Mouse (Mus musculus) c-Kit-positive CD71-positive TER-119-positive erythroid progenitor cells, embryonic 14.5 days (primary cell): ENCODE results near the gene Lhfp.
"Not testable (repeated sequence)": the region's sequence is repeated elsewhere in the genome, so short reads cannot be mapped to it uniquely, and the experiment has no call there.

Experiments
- DNase-seq: peaks from one replicate; pipeline ENCODE4 v3.0.0-alpha.2; 2013; ENCODE audit warnings: low spot score

Gene Lhfp

DNA sequence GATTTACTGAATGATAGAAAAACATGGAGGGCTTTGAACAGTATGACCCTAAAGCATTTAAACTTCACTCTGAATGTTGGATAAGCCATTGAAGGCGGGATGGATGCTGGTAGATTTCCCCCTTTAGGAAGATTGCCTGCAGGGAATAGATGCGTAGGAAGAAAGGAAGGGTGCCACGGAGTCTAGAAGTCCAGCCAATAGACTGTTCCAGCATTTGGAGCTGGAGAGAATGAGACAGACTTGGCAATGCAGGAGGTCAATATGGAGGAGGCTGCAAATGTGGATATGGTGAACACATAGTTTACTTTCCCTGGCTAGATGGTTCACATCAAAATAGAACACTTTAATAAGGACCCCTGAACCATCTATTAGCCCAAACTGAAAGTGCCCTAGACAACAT lies 58.9 kb downstream of the Lhfp start:
- DNase-seq, result no peak

GRCm38 (mm10) chr3:53100803-53101202 lies 59.5 kb downstream of the Lhfp start:
- no peak for DNase-seq

- DNase-seq, result no peak
These were observed 60.4 kb downstream of the Lhfp start for GRCm38 (mm10) chr3:53101711-53102110.

GRCm38 (mm10) chr3:53102131-53102756 lies 60.9 kb downstream of the Lhfp start:
- DNase-seq, result no peak

DNA sequence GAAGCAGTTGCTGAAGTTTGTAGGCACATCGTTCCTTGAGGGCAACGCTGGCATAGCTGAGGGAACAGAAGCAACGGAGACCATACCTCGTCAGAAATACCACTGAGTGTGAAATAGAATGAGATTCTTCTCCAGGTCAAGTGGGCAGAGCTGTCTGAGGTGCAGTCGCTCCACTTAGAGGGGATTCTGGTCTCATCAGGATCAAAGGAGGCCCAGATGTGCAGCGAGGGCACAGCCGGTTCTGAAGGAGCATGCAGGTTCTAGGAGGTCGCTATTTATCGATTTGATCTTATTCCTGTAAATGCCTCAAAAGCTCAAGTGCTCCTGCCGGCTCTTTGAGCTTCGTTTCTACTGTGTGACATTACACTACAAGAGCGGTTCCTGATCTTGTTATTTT lies 61.4 kb downstream of the Lhfp start:
- DNase-seq, result no peak

GRCm38 (mm10) chr3:53108594-53109373 lies 67.5 kb downstream of the Lhfp start:
- DNase-seq, result no peak

DNA sequence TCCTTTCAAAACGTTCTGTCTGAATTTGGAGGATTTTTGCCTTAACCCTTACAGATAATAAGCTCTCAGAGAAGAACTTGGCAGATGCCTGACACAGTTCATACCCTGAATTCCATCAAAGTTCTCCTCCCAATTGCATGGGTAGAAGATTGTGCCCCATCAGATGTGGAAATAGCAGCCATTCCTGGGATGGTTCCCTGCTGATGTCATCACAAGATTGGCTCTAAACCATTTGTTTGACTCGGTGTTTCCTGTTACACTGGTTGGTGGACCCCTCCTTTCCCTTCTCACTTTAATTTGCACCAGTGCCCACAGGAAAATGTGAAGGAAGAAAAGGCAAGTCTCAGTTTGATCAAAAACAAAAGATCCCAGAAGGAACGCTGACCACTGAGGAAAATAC lies 68.6 kb downstream of the Lhfp start:
- no peak for DNase-seq

DNA sequence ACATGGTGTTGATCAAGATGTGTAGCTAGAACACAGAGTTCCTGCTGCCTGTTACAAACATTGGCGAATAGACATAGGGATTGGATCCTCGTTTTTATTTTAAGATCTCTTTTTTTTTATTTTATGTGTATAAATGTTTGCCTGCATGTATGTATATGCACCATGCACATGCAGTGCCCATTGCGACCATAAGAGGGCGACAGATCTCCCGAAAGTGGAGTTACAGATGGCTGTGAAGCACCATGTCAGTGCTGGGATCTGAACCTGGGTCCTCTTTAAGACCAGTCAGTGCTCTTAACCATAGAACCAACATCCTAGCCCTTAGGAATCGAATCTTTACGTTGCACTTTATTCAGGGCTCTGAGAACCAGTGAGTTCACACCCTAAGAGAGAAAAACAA lies 70.7 kb downstream of the Lhfp start:
- DNase-seq, result no peak

GRCm38 (mm10) chr3:53118755-53119154 lies 77.4 kb downstream of the Lhfp start:
- DNase-seq, result not testable (repeated sequence)

DNA sequence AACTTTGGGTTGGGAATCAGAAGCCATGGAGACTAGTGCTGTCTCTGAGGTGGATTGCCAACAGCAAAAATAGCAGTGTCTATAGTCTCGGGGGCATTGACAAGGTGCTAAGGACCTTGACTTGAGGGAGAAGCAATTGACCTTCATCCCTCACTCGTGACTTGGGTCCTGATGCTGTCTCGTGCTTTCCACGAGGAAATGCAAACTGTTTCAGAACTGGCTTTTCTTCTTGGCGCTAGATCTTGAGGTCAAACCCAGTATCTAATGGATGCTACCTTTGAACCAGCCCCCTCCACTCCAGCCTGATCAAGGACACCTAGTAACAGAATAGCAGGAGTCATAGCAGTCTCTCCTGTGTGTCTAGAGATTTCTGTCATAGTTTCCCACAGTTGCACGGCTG lies 78.7 kb downstream of the Lhfp start:
- no peak for DNase-seq

DNA sequence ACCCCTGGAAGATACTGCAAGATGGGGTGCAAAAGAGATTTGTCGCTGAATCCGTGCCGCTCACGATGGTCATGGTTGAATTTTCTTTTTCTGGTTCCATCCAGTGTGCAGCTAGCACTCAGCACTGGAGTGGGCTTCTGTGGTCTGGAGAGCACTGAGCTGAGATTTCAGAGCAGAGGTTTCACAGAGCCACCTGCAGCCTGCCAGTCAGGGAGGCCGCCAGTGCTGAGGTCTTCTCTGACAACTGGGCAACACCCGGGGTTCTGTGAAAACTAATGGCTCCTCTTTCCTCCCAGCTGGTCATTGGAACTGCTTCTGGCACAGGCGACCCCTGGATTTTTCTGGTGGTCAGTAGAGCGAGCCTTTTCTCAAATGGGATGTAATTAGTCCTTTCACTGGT lies 84.2 kb downstream of the Lhfp start:
- no peak for DNase-seq

DNA sequence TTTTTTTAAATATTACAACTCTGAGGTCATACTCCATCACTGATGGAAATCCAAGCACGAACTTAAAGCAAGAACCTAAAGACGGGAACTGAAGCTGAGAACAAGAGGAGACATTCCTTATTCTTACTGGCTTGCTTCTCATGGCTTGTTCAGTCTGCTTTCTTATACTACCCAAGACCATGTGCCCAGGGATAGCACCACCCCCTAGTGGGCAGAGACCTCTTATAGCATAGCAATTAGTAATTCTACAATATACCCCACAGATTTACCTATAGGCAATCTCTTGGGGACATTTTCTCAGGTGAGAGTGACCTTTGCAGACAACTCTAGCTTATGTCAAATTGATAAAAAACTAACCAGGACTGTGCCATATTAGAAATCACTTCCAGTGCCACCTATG lies 97.5 kb downstream of the Lhfp start:
- DNase-seq, result no peak

GRCm38 (mm10) chr3:53139205-53139604 lies 97.9 kb downstream of the Lhfp start:
- DNase-seq, result no peak

DNA sequence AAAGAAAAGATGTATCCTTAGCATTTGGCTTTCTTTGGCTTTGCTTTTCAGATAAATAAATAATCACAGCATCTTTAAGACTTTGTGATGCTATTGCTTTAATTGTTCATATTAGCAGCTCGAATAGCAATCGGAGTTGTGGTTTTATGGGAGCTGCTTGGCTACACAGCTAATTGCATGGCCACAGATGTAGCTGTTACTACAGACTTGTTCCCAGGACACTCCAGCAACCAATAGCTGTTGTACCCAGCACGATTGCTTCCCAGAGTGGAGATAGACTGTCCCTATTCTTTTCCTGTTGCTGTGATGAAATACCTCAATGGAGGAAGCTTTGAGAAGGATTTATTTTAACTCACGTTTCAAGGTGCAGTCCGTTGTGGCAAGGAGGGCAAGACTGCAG lies 98.3 kb downstream of the Lhfp start:
- DNase-seq, result no peak

GRCm38 (mm10) chr3:53142528-53142927 lies 101.2 kb downstream of the Lhfp start:
- DNase-seq, result no peak

- no peak for DNase-seq
These were observed 104.2 kb downstream of the Lhfp start for GRCm38 (mm10) chr3:53145526-53145925.

- DNase-seq, result no peak
These were observed 104.6 kb downstream of the Lhfp start for GRCm38 (mm10) chr3:53145946-53146345.

DNA sequence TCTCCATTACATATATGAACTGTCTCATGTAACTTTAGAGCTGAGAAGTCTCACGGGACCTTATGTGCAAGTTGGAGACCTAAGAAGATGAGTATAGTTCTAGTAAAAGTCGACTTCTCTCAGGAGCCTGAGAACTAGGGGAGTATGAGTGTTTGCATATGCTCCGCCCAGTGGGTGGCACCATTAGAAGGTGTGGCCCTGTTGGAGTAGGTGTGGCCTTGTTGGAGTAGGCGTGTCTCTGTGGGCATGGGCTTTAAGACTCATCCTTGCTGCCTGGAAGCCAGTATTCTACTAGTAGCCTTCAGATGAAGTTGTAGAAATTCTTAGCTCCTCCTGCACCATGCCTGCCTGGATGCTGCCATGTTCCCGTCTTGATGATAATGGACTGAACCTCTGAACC lies 105.7 kb downstream of the Lhfp start:
- DNase-seq, result no peak

- DNase-seq, result no peak
These were observed 107.4 kb downstream of the Lhfp start for GRCm38 (mm10) chr3:53148751-53149150.

GRCm38 (mm10) chr3:53149625-53150320 lies 108.4 kb downstream of the Lhfp start:
- no peak for DNase-seq

- DNase-seq, result no peak
These were observed 109.8 kb downstream of the Lhfp start for GRCm38 (mm10) chr3:53151081-53151480.

GRCm38 (mm10) chr3:53151607-53152006 lies 110.3 kb downstream of the Lhfp start:
- DNase-seq, result no peak

GRCm38 (mm10) chr3:53161963-53162362 lies 120.6 kb downstream of the Lhfp start:
- DNase-seq, result no peak
